Mouse (Mus musculus): ENCODE measurements around the gene Bdh1.
"Not testable (repeated sequence)": the region's sequence is repeated elsewhere in the genome, so short reads cannot be mapped to it uniquely, and the experiment has no call there.

The Bdh1 gene

GRCm38 (mm10) chr16:31422000-31422399 is at the start of gene Bdh1:
Gene Bdh1 (plus strand): TSS chr16:31422280.
- no peak for DNase-seq (ENCODE audit: low read depth)

GRCm38 (mm10) chr16:31372316-31372715 is 49.8 kb upstream of the Bdh1 start:
- not testable (repeated sequence) for DNase-seq (ENCODE audit: low read depth)

GRCm38 (mm10) chr16:31375877-31376582 is 46.0 kb upstream of the Bdh1 start:
- DNase-seq (ENCODE audit: low read depth): not testable (repeated sequence)

DNA sequence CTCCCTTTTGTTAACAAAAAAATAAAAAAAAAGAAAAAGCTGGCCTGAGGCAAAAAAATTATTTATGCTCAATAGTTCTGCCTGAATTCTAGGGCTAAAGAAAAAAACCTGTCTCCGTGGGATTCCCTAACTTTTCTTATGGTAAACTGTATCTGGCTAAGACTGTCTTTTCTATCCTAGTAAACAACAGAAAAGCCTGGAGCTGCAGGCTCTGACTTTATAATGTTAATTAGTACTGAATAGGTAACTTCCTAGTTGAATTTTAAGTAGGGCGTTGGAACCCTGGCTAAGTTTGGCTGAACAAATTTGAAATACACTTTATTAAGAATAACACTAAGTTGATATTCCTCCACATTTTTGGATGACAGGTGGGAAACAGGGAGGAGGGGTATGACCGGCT is 33.8 kb upstream of the Bdh1 start:
- DNase-seq (ENCODE audit: low read depth): not testable (repeated sequence)

DNA sequence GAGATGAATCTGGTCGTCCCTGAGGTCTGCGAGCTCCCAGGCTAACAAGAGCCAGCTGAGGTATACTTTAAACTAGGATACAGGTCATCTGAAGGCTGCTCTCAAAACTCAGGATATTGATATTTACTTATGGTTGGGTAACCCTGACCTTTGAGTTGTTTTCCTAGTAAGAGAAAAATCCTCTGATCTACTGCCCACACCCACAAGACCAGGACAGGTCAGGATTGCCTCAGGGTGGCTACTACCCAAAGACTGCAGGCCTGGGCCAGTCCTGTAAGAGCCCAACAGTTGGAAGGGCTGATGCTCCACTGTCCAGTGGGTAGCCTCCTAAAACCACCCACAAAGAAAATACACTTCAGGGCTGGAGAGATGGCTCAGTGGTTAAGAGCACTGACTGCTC is 22.8 kb upstream of the Bdh1 start:
- DNase-seq (ENCODE audit: low read depth): no peak

GRCm38 (mm10) chr16:31400908-31401692 is 21.0 kb upstream of the Bdh1 start:
- no peak for DNase-seq (ENCODE audit: low read depth)

DNA sequence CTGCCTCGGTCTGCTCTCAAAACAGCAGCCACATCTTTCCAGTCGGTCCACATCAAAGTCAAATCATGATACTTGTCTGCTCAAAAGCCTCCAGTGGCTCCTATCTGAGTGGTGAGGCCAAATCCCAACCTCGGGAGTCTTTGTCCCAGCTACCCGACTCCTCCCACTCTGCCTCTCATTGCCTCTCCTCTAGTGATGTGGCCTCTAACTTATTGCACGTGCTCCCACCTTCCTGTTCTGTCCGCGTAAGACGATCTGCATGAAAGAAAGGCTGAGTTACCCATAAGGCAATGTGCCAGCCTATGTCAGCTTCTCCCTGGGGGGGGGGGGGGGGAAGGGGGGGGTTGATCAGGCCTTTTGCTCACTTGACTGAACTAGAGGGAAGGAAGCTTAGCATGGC is 20.0 kb upstream of the Bdh1 start:
- DNase-seq (ENCODE audit: low read depth): no peak

DNA sequence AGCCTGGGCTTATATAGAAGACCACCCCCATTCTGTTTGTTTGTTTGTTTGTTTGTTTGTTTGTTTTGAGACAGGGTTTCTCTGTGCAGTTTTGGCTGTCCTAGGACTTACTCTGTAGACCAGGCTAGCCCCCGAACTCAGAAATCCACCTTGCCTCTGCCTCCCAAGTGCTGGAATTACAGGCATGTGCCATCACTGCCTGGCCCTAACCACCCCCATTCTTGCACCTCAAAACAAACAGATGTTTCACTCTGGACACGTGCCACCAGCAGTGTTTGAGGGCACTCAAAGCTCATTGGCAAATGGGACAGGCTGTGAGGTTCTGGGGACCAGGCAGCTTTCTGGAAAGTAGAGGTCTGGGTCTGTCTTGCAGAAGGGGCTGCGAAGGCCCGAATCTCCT is 18.1 kb upstream of the Bdh1 start:
- no peak for DNase-seq (ENCODE audit: low read depth)

- DNase-seq (ENCODE audit: low read depth): no peak
Observed at GRCm38 (mm10) chr16:31405040-31405439, 17.0 kb upstream of the Bdh1 start.

DNA sequence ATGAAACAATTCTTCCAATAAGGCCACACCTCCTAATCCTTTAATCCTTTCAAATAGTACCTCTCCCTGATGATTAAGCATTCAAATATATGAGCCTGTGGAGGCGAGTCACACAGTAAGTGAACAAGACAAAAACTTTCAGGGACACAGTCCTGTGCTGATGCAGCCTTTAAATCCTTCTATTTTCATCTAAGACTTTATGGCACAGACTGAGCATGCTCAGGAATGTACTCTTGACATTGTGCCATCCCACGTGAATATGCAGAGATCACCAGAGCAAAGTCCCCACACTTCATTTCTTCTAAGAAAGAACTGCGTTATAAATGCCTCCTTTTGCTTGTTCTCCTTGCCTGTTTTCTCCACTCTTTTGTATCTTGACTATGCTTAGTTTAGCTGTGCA is 14.2 kb upstream of the Bdh1 start:
- no peak for DNase-seq (ENCODE audit: low read depth)

GRCm38 (mm10) chr16:31410969-31411368 is 11.1 kb upstream of the Bdh1 start:
- no peak for DNase-seq (ENCODE audit: low read depth)

- DNase-seq (ENCODE audit: low read depth): no peak
Observed at GRCm38 (mm10) chr16:31412321-31412720, 9.8 kb upstream of the Bdh1 start.

- DNase-seq (ENCODE audit: low read depth): no peak
Observed at GRCm38 (mm10) chr16:31413777-31414176, 8.3 kb upstream of the Bdh1 start.

- DNase-seq (ENCODE audit: low read depth): no peak
Observed at GRCm38 (mm10) chr16:31415885-31416450, 6.1 kb upstream of the Bdh1 start.

GRCm38 (mm10) chr16:31418704-31419103 is 3.4 kb upstream of the Bdh1 start:
- DNase-seq (ENCODE audit: low read depth): no peak

- DNase-seq (ENCODE audit: low read depth): no peak
Observed at GRCm38 (mm10) chr16:31419457-31419856, 2.6 kb upstream of the Bdh1 start.

DNA sequence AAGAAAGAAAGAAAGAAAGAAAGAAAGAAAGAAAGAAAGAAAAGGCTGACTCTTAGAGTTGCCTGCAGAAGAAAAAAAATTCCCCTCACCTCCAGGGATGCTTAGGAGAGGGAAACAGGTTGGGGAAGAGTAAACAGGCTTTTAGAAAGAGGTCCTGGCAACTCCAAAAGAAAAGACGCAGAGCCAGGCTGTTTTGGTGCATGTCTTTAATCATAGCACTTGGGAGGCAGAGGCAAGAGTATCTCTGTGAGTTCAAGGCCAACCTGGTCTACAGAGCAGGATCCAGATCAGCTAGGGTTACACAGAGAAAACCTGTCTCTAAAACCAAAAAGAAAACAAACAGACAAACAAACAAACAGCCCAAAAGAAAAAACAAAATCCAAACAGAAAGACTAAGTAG is 642 bp downstream of the Bdh1 start:
- DNase-seq (ENCODE audit: low read depth): no peak

- DNase-seq (ENCODE audit: low read depth): no peak
Observed at GRCm38 (mm10) chr16:31423368-31423767, 1.3 kb downstream of the Bdh1 start.

- no peak for DNase-seq (ENCODE audit: low read depth)
Observed at GRCm38 (mm10) chr16:31424416-31425187, 2.5 kb downstream of the Bdh1 start.

DNA sequence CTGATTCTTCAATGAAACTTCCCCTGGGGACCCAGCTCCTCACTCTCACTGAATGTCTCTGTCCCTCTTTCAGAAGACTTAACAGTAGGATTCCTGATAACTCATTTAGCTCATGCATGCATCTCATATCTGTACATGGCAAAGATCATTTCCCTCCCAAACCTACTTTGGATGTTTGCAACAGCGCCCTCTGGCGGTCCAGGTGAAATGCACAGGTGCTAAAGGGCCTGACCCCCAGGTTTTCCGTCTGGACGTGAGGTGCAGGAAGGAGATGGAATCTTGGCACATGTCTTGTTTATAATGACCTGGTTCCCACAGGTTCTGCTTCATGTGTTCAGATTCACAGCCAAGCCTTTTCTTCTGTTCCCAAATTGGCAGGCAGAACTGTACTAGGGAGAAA is 3.4 kb downstream of the Bdh1 start:
- peak; percentile 79 for DNase-seq (ENCODE audit: low read depth)

- DNase-seq (ENCODE audit: low read depth): no peak
Observed at GRCm38 (mm10) chr16:31426496-31427126, 4.5 kb downstream of the Bdh1 start.

DNA sequence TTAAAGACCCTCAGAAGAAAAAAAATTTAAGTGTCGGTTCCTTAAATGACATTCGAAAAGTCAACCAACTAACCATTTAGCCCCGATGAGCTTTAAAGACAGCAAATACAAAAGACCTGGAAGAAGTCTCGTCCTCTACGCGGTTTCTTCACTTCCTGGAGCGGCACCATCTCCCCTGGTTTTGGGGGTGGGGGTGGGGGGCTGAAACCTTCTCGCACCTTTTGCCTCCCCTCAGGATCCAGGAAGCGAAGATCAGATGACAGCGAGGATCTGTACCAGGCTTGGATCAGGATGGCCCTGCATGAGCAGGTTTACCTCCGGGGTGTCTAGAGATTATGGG is 6.2 kb downstream of the Bdh1 start:
- no peak for DNase-seq (ENCODE audit: low read depth)
